Mouse (Mus musculus): Measurements from ENCODE around the gene March1. TPM values are rescaled to one million over a fixed set of nuclear protein-coding genes. Genes with fewer than 3 reads are reported as not detected.

Gene March1
- polyA plus RNA-seq, 1 experiment from 2014 or later, result 0.20 TPM

DNA sequence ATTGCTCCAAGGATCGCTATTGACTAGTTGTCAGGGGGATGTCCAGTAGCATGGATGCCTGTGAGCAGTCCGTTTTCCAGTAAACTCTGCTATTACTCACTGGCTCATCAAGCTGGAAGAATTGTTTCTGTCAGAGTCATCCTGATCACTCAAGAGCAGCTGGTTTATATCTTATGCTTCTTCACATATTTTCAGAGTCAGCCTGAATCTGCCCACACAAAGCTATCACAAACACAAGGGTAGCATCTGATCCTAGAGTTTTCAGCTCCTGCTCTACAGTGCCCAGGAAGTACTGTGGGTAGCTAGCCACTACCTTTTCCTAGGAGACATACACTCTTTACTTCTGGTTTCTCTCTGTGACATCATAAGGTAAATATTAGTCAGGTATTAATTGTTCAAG lies 405.1 kb downstream of the March1 start:
- no peaks in the 10 kb centered on the region for H3K4me1 ChIP-seq (replicated peaks)
- H3K4me3 ChIP-seq (replicated peaks), result no peak overlapping the region
- H3K36me3 ChIP-seq, result no peaks in the 10 kb centered on the region
- H3K9me3 ChIP-seq, result no peaks in the 10 kb centered on the region
- H3K27me3 ChIP-seq, result no peaks in the 10 kb centered on the region
- no peak overlapping the region for H3K4me2 ChIP-seq
- H3K27ac ChIP-seq, result no peak overlapping the region
- ATAC-seq (ENCODE audit: insufficient number of reproducible peaks, insufficient read depth, low FRiP score, low TSS enrichment, low read depth), result no peak
- no peak overlapping the region for H3K9ac ChIP-seq (replicated peaks)
- 81% methylated on average over 2 of the region's 2 CpGs for WGBS

DNA sequence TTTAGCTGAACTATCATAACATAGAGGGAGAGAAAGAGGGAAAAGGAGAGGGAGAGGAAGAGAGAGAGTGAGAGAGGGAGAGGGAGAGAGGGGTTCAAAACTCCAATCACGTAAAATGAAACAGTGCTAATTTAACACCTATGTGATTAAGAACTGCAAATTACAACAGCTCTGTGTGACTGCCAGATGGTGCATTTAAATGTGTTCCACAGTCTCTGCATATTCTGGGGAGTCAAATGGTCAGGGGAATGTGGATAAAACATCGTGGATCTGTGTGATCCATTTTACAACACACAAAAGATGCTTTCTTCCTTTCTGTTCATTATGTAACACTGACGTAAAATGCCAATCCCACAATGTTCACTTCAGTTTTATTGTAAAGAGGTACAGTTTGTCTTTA lies 416.0 kb downstream of the March1 start:
- Histone ChIP-seq H3K4me1 (replicated peaks) (no peaks in the 10 kb centered on the region), H3K4me3 (replicated peaks) (no peak overlapping the region), H3K9ac (replicated peaks) (no peak overlapping the region), H3K36me3 (no peaks in the 10 kb centered on the region), H3K9me3 (no peaks in the 10 kb centered on the region), H3K4me2 (no peak overlapping the region), H3K27me3 (no peaks in the 10 kb centered on the region), H3K27ac (no peak overlapping the region)
- ATAC-seq (ENCODE audit: insufficient number of reproducible peaks, insufficient read depth, low FRiP score, low TSS enrichment, low read depth), result no peak
- whole genome bisulfite sequencing, result 64% methylated on average over 3 of the region's 3 CpGs

DNA sequence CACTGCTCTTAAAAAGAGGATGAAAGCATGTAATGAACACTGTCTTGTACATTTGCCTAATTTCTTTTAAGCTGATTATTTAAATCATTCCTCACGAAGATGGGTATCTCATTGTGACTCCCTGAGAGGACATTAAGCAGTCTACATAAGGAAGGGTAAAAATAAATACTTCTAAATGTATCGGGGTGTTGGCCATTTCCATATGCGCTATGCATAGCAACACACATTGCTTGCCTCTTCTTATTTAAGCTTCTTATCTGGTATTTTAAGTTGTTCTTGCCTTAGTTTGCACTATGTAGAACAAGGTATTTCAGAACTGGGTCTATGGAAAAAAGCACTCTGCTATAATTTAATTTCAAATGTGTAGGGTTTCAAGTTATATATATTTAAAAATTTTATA lies 416.7 kb downstream of the March1 start:
- Histone ChIP-seq H3K27me3 (no peaks in the 10 kb centered on the region), H3K9ac (replicated peaks) (no peak overlapping the region), H3K27ac (no peak overlapping the region), H3K4me2 (no peak overlapping the region), H3K36me3 (no peaks in the 10 kb centered on the region), H3K4me3 (replicated peaks) (no peak overlapping the region), H3K4me1 (replicated peaks) (no peaks in the 10 kb centered on the region), H3K9me3 (no peaks in the 10 kb centered on the region)
- 88% methylated on average over 3 of the region's 3 CpGs for WGBS
- ATAC-seq (ENCODE audit: insufficient number of reproducible peaks, insufficient read depth, low FRiP score, low TSS enrichment, low read depth), result no peak

DNA sequence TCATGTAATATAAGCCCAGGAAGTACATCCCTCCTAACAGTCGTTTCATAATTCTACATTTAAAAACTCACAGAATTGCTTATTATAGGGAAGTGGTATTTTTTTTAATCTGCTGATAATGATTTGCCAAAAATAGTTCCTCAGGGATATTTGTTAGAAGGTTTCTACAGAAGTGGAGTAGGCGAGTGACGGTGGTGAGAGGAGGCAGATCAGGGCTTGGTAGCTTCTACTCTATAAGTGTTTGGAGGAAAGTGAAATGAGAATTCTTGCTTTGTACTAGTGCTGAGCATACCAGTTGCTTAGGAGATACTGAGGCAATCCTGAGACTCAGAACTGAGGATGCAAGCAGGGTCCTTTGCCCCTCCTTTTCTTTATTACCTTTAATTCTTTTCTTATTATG lies 476.5 kb downstream of the March1 start:
- 91% methylated on average over 3 of the region's 3 CpGs for WGBS
- no peak overlapping the region for H3K4me2 ChIP-seq
- H3K36me3 ChIP-seq, result no peaks in the 10 kb centered on the region
- no peak overlapping the region for H3K27ac ChIP-seq
- no peaks in the 10 kb centered on the region for H3K27me3 ChIP-seq
- H3K9ac ChIP-seq (replicated peaks), result no peak overlapping the region
- no peak for ATAC-seq (ENCODE audit: insufficient number of reproducible peaks, insufficient read depth, low FRiP score, low TSS enrichment, low read depth)
- H3K9me3 ChIP-seq, result no peaks in the 10 kb centered on the region
- no peaks in the 10 kb centered on the region for H3K4me1 ChIP-seq (replicated peaks)
- no peak overlapping the region for H3K4me3 ChIP-seq (replicated peaks)

DNA sequence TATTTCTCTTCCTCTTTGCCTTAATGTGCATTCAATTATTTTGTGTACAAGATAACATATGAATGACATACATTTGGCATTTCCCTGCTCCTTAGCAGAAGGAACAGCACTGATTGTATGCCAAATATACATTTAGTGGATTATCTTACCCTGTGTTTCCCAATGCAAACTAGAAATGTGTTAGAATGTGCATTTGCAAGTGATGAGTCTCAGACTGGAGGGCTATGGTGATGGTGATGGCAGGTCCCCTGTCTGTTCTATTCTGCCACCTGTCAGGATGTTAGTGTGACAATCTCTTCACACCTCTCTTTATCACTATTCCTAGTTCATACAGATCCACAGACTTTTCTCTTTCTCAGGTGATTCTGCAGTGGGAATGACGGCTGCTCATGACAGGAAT lies 480.4 kb downstream of the March1 start:
- no peak for ATAC-seq (ENCODE audit: insufficient number of reproducible peaks, insufficient read depth, low FRiP score, low TSS enrichment, low read depth)

DNA sequence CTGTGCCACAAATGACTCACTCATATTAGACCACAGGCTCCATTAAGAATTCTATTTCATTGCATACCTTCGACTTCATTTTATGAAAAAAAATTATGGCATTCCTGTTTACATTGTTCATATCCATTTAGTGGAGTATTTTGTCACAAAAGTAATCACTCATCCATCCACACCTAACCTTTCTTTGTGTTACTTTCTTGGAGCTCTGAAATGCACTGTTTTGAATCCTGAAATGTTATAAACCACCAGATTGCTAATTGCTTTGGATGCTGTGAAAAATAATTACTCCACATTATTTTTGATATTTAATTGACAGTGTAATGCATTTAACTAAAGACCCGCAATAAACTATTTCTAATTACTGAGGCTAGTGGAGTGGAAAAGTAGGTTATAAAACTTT lies 501.6 kb downstream of the March1 start:
- Histone ChIP-seq H3K4me3 (replicated peaks) (no peak overlapping the region), H3K9me3 (no peaks in the 10 kb centered on the region), H3K4me2 (no peak overlapping the region), H3K9ac (replicated peaks) (no peak overlapping the region), H3K27ac (no peak overlapping the region), H3K27me3 (no peaks in the 10 kb centered on the region), H3K4me1 (replicated peaks) (no peaks in the 10 kb centered on the region), H3K36me3 (no peaks in the 10 kb centered on the region)
- WGBS, result 60% methylated on average over 2 of the region's 2 CpGs
- no peak for ATAC-seq (ENCODE audit: insufficient number of reproducible peaks, insufficient read depth, low FRiP score, low TSS enrichment, low read depth)

More for the DNA sequence above, 480.4 kb downstream of the March1 start:
- H3K4me2 ChIP-seq, result no peak overlapping the region
- H3K4me3 ChIP-seq (replicated peaks), result no peak overlapping the region
- H3K4me1 ChIP-seq (replicated peaks), result no peaks in the 10 kb centered on the region
- no peaks in the 10 kb centered on the region for H3K9me3 ChIP-seq
- H3K27me3 ChIP-seq, result no peaks in the 10 kb centered on the region
- H3K9ac ChIP-seq (replicated peaks), result no peak overlapping the region
- no peaks in the 10 kb centered on the region for H3K36me3 ChIP-seq
- 83% methylated on average over 1 of the region's 1 CpGs for WGBS
- H3K27ac ChIP-seq, result no peak overlapping the region

DNA sequence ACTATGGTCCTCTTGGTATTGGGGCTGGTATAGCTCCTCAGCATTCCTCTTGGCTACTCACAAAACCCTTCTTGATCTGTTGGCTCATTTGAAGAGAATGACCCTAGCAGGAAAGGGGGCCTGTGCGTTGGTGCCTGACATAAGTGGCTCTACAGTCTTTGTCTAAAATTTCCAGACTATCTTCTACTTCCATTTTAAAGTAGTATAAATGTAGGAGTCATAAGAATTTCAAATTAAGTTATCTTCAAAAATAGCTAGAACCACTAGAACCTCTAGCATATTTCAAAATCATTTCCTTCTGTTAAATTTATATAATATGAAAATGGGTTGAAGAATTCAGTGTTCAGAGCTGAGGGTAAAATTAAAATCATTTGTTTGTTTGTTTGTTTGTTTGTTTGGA lies 541.9 kb downstream of the March1 start:
- H3K4me3 ChIP-seq (replicated peaks), result no peak overlapping the region
- no peak overlapping the region for H3K4me2 ChIP-seq
- no peak overlapping the region for H3K27ac ChIP-seq
- no peaks in the 10 kb centered on the region for H3K9me3 ChIP-seq
- no peaks in the 10 kb centered on the region for H3K36me3 ChIP-seq
- no peaks in the 10 kb centered on the region for H3K27me3 ChIP-seq
- no peak overlapping the region for H3K9ac ChIP-seq (replicated peaks)
- no peak for ATAC-seq (ENCODE audit: insufficient number of reproducible peaks, insufficient read depth, low FRiP score, low TSS enrichment, low read depth)
- H3K4me1 ChIP-seq (replicated peaks), result no peaks in the 10 kb centered on the region
- 94% methylated on average over 1 of the region's 1 CpGs for WGBS

DNA sequence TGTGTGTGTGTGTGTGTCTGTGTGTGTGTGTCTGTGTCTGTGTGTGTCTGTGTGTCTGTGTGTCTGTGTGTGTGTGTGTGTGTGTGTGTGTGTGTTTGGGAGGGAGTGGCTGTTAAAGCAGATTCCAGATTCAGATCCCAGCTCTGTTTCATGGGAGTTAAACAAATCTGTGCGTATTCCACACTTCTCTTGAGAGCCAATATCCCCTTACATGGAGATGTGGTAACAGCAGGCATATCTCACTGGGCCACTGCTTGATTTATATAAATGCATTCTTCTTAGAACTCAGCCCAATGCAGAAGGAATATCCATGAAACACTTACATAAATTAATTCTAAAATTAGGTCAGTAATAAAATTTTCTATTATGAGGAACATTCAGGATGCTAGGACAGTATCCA lies 549.1 kb downstream of the March1 start:
- no peak overlapping the region for H3K9ac ChIP-seq (replicated peaks)
- H3K4me3 ChIP-seq (replicated peaks), result no peak overlapping the region
- no peak overlapping the region for H3K27ac ChIP-seq
- H3K4me2 ChIP-seq, result no peak overlapping the region
- no peak for ATAC-seq (ENCODE audit: insufficient number of reproducible peaks, insufficient read depth, low FRiP score, low TSS enrichment, low read depth)
- H3K36me3 ChIP-seq, result no peaks in the 10 kb centered on the region
- no peaks in the 10 kb centered on the region for H3K27me3 ChIP-seq
- H3K4me1 ChIP-seq (replicated peaks), result 0 out of 2 replicates have a peak, but pooled peaks cover 4% of the 10 kb centered on the region
- no peaks in the 10 kb centered on the region for H3K9me3 ChIP-seq
- WGBS, result 45% methylated on average over 1 of the region's 1 CpGs

DNA sequence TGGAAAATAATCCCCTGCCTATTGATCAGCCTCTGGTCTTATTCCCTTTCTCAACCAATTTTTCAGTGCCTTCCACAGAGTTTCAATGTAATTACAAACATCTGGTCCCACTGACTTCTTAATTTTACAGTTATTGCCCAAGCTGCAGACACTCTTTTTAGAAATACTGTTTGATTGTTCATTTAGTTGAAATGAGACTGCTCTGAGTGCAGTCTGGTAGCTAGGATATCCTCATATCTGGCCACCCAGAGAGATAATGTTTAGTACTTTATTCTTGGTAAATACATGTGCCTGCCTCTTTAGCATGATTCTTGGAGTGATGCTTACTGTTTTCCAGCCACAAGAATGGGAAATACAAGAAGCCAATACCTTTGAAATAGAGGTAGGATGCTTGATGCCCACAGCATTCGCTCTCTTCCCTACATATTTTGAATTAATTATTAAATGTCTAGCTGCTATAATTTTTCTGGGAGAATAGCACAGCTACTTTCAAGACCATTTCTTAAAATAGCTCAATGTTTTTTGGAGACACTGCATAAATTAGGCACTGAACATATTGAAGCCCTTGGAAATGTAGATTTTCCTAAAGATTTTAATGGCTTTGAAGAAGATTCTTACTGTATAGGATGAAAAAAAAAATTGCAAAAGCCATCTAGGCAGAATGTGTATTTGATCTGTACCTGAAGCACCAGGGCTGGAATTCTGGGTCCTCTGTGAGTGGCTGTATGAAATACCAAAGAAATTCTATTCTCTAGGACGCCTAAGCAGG lies 549.9 kb downstream of the March1 start:
- H3K27me3 ChIP-seq, result no peaks in the 10 kb centered on the region
- ATAC-seq (ENCODE audit: insufficient number of reproducible peaks, insufficient read depth, low FRiP score, low TSS enrichment, low read depth), result no peak
- no peak overlapping the region for H3K27ac ChIP-seq
- H3K4me2 ChIP-seq, result no peak overlapping the region
- no peaks in the 10 kb centered on the region for H3K9me3 ChIP-seq
- H3K9ac ChIP-seq (replicated peaks), result no peak overlapping the region
- H3K4me1 ChIP-seq (replicated peaks), result 0 out of 2 replicates have a peak, but pooled peaks cover 4% of the 10 kb centered on the region
- H3K36me3 ChIP-seq, result no peaks in the 10 kb centered on the region
- WGBS, result 72% methylated on average over 2 of the region's 2 CpGs
- no peak overlapping the region for H3K4me3 ChIP-seq (replicated peaks)

DNA sequence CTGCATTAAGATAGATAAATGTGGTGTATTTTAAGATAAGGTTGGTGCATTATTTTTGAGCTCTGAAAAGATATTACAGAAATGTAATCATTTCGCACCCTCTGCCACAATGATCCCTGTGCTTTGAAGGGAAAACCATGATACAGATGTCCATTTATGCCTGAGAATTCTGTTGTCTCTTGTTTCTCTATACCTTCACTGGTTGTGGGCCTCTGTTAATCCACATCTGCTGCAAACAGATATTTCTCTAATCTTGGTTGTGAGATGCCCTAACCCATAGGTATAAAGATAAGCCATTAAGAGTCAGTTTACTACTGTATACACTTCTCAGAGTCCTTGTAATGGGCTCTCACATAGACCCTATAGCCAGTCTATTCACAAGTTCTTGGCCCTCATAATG lies 561.6 kb downstream of the March1 start:
- Histone ChIP-seq H3K9me3 (no peaks in the 10 kb centered on the region), H3K4me3 (replicated peaks) (no peak overlapping the region), H3K9ac (replicated peaks) (no peak overlapping the region), H3K36me3 (no peaks in the 10 kb centered on the region), H3K27ac (no peak overlapping the region), H3K4me2 (no peak overlapping the region), H3K27me3 (no peaks in the 10 kb centered on the region), H3K4me1 (replicated peaks) (no peaks in the 10 kb centered on the region)
- ATAC-seq (ENCODE audit: insufficient number of reproducible peaks, insufficient read depth, low FRiP score, low TSS enrichment, low read depth), result no peak
- 97% methylated on average over 1 of the region's 1 CpGs for WGBS

DNA sequence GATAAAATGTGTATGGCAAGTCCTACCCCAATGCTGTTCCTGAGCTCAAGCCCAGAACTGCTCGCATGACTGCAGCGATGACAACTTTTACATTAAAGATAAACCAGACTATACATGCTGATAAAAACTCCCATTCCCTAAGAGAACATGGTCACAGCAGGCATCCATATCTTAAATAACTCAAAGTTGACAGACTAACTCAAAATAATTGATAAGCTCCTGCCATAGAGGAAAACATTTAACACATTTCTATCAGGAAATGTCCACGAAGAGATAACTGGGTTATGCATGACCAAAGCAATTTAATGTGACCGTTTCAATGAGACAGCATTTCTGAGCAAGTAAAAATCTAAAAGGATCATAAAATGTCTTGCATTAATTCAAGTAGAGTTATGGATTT lies 563.6 kb downstream of the March1 start:
- WGBS, result 80% methylated on average over 4 of the region's 4 CpGs
- no peak overlapping the region for H3K27ac ChIP-seq
- ATAC-seq (ENCODE audit: insufficient number of reproducible peaks, insufficient read depth, low FRiP score, low TSS enrichment, low read depth), result no peak
- no peak overlapping the region for H3K4me3 ChIP-seq (replicated peaks)
- H3K9ac ChIP-seq (replicated peaks), result no peak overlapping the region
- no peaks in the 10 kb centered on the region for H3K4me1 ChIP-seq (replicated peaks)
- no peaks in the 10 kb centered on the region for H3K36me3 ChIP-seq
- no peaks in the 10 kb centered on the region for H3K27me3 ChIP-seq
- H3K4me2 ChIP-seq, result no peak overlapping the region
- H3K9me3 ChIP-seq, result no peaks in the 10 kb centered on the region

DNA sequence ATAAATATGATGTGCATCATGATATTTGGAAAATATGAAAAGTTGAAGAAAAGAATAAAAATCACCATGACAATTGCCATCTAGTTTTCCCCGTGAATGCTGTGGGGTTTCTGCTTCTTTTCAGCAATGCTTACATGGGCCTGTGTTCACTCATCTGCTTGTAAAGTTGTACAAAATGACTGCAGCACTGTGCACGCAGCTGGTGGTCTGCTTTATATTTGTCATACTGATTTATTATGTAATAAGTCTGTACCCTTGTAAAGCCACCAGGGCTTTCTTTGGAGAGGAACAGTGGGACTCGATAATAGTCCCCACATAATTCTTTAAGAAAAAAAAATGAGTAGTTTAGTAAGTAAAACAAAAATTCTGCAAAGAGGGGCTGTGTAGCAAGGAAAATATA lies 564.6 kb downstream of the March1 start:
- Histone ChIP-seq H3K9me3 (no peaks in the 10 kb centered on the region), H3K4me1 (replicated peaks) (no peaks in the 10 kb centered on the region), H3K4me3 (replicated peaks) (no peak overlapping the region), H3K4me2 (no peak overlapping the region), H3K27me3 (no peaks in the 10 kb centered on the region), H3K27ac (no peak overlapping the region), H3K36me3 (no peaks in the 10 kb centered on the region), H3K9ac (replicated peaks) (no peak overlapping the region)
- ATAC-seq (ENCODE audit: insufficient number of reproducible peaks, insufficient read depth, low FRiP score, low TSS enrichment, low read depth), result peak; percentile 52; the same call in 1 of the 2 replicates
- WGBS, result 20% methylated on average over 3 of the region's 3 CpGs

Data from limb, embryonic 12.5 days (tissue).